Mouse (Mus musculus) embryonic facial prominence, embryonic 10.5 days (tissue): ENCODE results near the gene Pdzrn3. TPM values are rescaled to one million over a fixed set of nuclear protein-coding genes. Genes with fewer than 3 reads are reported as not detected.

Experiments
- DNase-seq: peaks from one replicate; pipeline ENCODE4 v3.0.0-alpha.2; 2017; ENCODE audit warnings: low spot score
- H3K27ac ChIP-seq: fragments of 300-500 bp; sonication (generic); replicated peaks from 2 replicates; pipeline ENCODE4 v1.5.1; 2016; ENCODE audit warnings: mild to moderate bottlenecking
- H3K27me3 ChIP-seq: fragments of 300-500 bp; sonication (generic); replicated peaks from 2 replicates; pipeline ENCODE4 v1.6.1; 2016; ENCODE audit warnings: low read depth, mild to moderate bottlenecking; ENCODE audit not compliant: poor library complexity, severe bottlenecking
- H3K36me3 ChIP-seq: fragments of 300-500 bp; sonication (generic); replicated peaks from 2 replicates; pipeline ENCODE4 v1.6.1; 2016; ENCODE audit warnings: mild to moderate bottlenecking, moderate library complexity
- H3K4me1 ChIP-seq: fragments of 300-500 bp; sonication (generic); 2 replicates; pipeline ENCODE4 v1.6.1; 2016
- H3K4me3 ChIP-seq: fragments of 300-500 bp; sonication (generic); 2 replicates; pipeline ENCODE4 v1.5.1; 2016; ENCODE audit warnings: mild to moderate bottlenecking, moderate library complexity
- H3K9me3 ChIP-seq: fragments of 300-500 bp; sonication (generic); 2 replicates; pipeline ENCODE4 v1.6.1; 2016; ENCODE audit warnings: mild to moderate bottlenecking
- WGBS: fragments of 180-500 bp; shearing (Covaris S2); methylation state at CpG from one replicate; pipeline ENCODE4 v1.1.7; 2016; 5-methylcytosine and 5-hydroxymethylcytosine counted together
- polyA plus RNA-seq: library from polyadenylated mRNA; unstranded; fragments of >200 nt; fragmentation: Nextera tagmentation; extraction: Ambion mirVana; gene quantifications from 2 replicates; pipeline ENCODE4 v1.2.1, GENCODE M21; 2016

The Pdzrn3 gene
- polyA plus RNA-seq, 1 experiment from 2014 or later, result 8.9 TPM

GRCm38 (mm10) chr6:101103506-101103905 is 274.2 kb downstream of the Pdzrn3 start:
- H3K27me3 ChIP-seq, result no peaks in the 10 kb centered on the region
- H3K36me3 ChIP-seq, result no peaks in the 10 kb centered on the region
- no peak overlapping the region for H3K27ac ChIP-seq
- no peaks in the 10 kb centered on the region for H3K9me3 ChIP-seq
- no peaks in the 10 kb centered on the region for H3K4me1 ChIP-seq
- H3K4me3 ChIP-seq, result no peak overlapping the region
- WGBS, result 91% methylated on average over 6 of the region's 6 CpGs
- no peak for DNase-seq

GRCm38 (mm10) chr6:101101709-101102654 is 275.7 kb downstream of the Pdzrn3 start:
- Histone ChIP-seq H3K27me3 (no peaks in the 10 kb centered on the region), H3K27ac (no peak overlapping the region), H3K4me1 (no peaks in the 10 kb centered on the region), H3K36me3 (no peaks in the 10 kb centered on the region), H3K4me3 (no peak overlapping the region), H3K9me3 (no peaks in the 10 kb centered on the region)
- WGBS, result 81% methylated on average over 14 of the region's 14 CpGs
- DNase-seq, result no peak
